Mouse (Mus musculus) forebrain, embryonic 11.5 days (tissue): Measurements from ENCODE around the gene Adamts17. TPM values are rescaled to one million over a fixed set of nuclear protein-coding genes. Genes with fewer than 3 reads are reported as not detected.

Source experiments
- ATAC-seq: fragments of 200-750 bp; cut with Nextera tagmentation; replicated peaks from 2 replicates; pipeline ENCODE4 v1.8.0; 2017; ENCODE audit warnings: moderate TSS enrichment; ENCODE audit not compliant: low FRiP score
- DNase-seq: peaks from one replicate; pipeline ENCODE4 v3.0.0-alpha.2; 2017; ENCODE audit warnings: low spot score
- H3K27ac ChIP-seq: fragments of 300-500 bp; sonication (generic); 2 replicates; pipeline ENCODE4 v1.5.1; 2014; ENCODE audit warnings: low read depth, low read length
- H3K27me3 ChIP-seq: fragments of 300-500 bp; sonication (generic); 2 replicates; pipeline ENCODE4 v1.6.1; 2014; ENCODE audit warnings: mild to moderate bottlenecking, low read length, mixed read lengths; ENCODE audit not compliant: control insufficient read depth, insufficient read depth
- H3K36me3 ChIP-seq: fragments of 300-500 bp; sonication (generic); 2 replicates; pipeline ENCODE4 v1.6.1; 2014; ENCODE audit warnings: mild to moderate bottlenecking, low read length, moderate library complexity, mixed read lengths; ENCODE audit not compliant: control insufficient read depth, insufficient read depth
- H3K4me1 ChIP-seq: fragments of 300-500 bp; sonication (generic); replicated peaks from 2 replicates; pipeline ENCODE4 v1.6.1; 2014; ENCODE audit warnings: low read length, mixed read lengths; ENCODE audit not compliant: control insufficient read depth, insufficient read depth
- H3K4me2 ChIP-seq: fragments of 300-500 bp; sonication (generic); 2 replicates; pipeline ENCODE4 v1.6.1; 2014; ENCODE audit warnings: low read depth, mild to moderate bottlenecking, low read length, moderate library complexity, mixed read lengths; ENCODE audit not compliant: severe bottlenecking
- H3K4me3 ChIP-seq: fragments of 300-500 bp; sonication (generic); 2 replicates; pipeline ENCODE4 v1.5.1; 2014; ENCODE audit warnings: low read depth, low read length
- H3K9ac ChIP-seq: fragments of 300-500 bp; sonication (generic); 2 replicates; pipeline ENCODE4 v1.6.1; 2014; ENCODE audit warnings: low read length
- H3K9me3 ChIP-seq: fragments of 300-500 bp; sonication (generic); 2 replicates; pipeline ENCODE4 v1.6.1; 2016; ENCODE audit warnings: low read length, mixed read lengths; ENCODE audit not compliant: control insufficient read depth
- WGBS: fragments of 180-500 bp; shearing (Covaris S2); extraction: QIAGEN DNeasy Blood & Tissue Kit; methylation state at CpG from one replicate; pipeline ENCODE4 v1.1.7; 2014; 5-methylcytosine and 5-hydroxymethylcytosine counted together
- polyA plus RNA-seq: library from polyadenylated mRNA; unstranded; fragments of >200 nt; fragmentation: Nextera tagmentation; extraction: Ambion mirVana; gene quantifications from 2 replicates; pipeline ENCODE4 v1.2.1, GENCODE M21; 2014

Adamts17 gene
- polyA plus RNA-seq, 1 experiment from 2014 or later: 0.72 TPM

DNA sequence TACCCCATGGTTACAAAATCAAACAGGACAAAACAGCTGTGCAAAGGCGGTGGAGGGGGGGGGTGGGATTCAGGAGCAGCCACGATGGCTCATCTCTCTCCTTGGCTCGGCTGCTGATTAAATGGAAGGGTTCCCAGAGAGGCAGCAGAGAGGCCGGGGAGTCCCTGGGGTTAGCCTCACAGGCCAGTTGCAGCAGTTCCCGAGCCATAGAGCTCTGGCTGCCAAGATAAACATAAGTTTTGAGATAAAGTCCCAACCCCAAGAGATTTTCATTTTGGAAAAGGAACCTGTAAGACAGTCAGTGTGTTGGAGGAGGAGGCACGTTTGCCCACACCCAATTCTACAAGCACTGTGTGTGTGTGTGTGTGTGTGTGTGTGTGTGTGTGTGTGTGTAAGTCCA, 89.7 kb downstream of the Adamts17 start:
- Histone ChIP-seq H3K4me1 (no peaks in the 10 kb centered on the region), H3K4me3 (no peak overlapping the region), H3K27me3 (no peaks in the 10 kb centered on the region), H3K36me3 (no peaks in the 10 kb centered on the region), H3K9me3 (no peaks in the 10 kb centered on the region), H3K4me2 (no peak overlapping the region), H3K27ac (no peak overlapping the region), H3K9ac (no peak overlapping the region)
- DNase-seq (no peak), ATAC-seq (no peak)
- 66% methylated on average over 6 of the region's 6 CpGs for WGBS

GRCm38 (mm10) chr7:66931291-66931690, 91.8 kb downstream of the Adamts17 start:
- Histone ChIP-seq H3K9ac (no peak overlapping the region), H3K27ac (no peak overlapping the region), H3K9me3 (no peaks in the 10 kb centered on the region), H3K36me3 (no peaks in the 10 kb centered on the region), H3K4me1 (no peaks in the 10 kb centered on the region), H3K4me2 (no peak overlapping the region), H3K4me3 (no peak overlapping the region), H3K27me3 (no peaks in the 10 kb centered on the region)
- DNase-seq (no peak), ATAC-seq (no peak)
- 94% methylated on average over 1 of the region's 1 CpGs for WGBS

GRCm38 (mm10) chr7:66933251-66933650, 93.7 kb downstream of the Adamts17 start:
- Histone ChIP-seq H3K36me3 (no peaks in the 10 kb centered on the region), H3K27me3 (no peaks in the 10 kb centered on the region), H3K4me2 (no peak overlapping the region), H3K4me3 (no peak overlapping the region), H3K4me1 (no peaks in the 10 kb centered on the region), H3K9ac (no peak overlapping the region), H3K9me3 (no peaks in the 10 kb centered on the region), H3K27ac (no peak overlapping the region)
- WGBS: 51% methylated on average over 4 of the region's 4 CpGs
- no peak for DNase-seq
- ATAC-seq: no peak

GRCm38 (mm10) chr7:66934062-66934461, 94.5 kb downstream of the Adamts17 start:
- ATAC-seq: no peak
- 54% methylated on average over 6 of the region's 6 CpGs for WGBS
- Histone ChIP-seq H3K4me2 (no peak overlapping the region), H3K27me3 (no peaks in the 10 kb centered on the region), H3K9ac (no peak overlapping the region), H3K4me1 (no peaks in the 10 kb centered on the region), H3K27ac (no peak overlapping the region), H3K36me3 (no peaks in the 10 kb centered on the region), H3K9me3 (no peaks in the 10 kb centered on the region), H3K4me3 (no peak overlapping the region)
- DNase-seq: peak; percentile 46

DNA sequence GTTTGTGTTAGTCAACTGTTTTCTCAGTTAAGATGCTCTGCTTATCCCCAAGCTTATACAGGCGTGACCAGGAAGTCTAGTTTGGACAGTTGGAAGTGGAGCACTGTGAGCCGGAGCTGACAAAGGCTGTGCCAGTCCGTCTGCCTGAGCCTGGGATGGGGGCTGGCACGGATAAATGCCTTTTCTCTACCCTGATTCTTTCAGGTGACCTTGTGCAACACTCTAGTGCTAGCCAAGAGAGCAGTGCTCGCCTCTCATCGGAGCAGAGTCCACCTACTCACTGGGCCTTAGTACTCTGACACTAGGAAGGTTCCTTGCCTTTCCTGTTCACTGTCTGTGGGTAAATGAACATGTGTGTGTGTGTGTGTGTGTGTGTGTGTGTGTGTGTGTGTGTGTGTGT, 95.5 kb downstream of the Adamts17 start:
- H3K9me3 ChIP-seq: no peaks in the 10 kb centered on the region
- H3K27me3 ChIP-seq: no peaks in the 10 kb centered on the region
- H3K9ac ChIP-seq: no peak overlapping the region
- H3K4me3 ChIP-seq: no peak overlapping the region
- ATAC-seq (no peak), DNase-seq (no peak)
- H3K4me2 ChIP-seq: no peak overlapping the region
- no peaks in the 10 kb centered on the region for H3K36me3 ChIP-seq
- no peaks in the 10 kb centered on the region for H3K4me1 ChIP-seq
- no peak overlapping the region for H3K27ac ChIP-seq
- WGBS: 87% methylated on average over 6 of the region's 6 CpGs

GRCm38 (mm10) chr7:66936042-66936755, 96.7 kb downstream of the Adamts17 start:
- no peak overlapping the region for H3K4me3 ChIP-seq
- no peaks in the 10 kb centered on the region for H3K9me3 ChIP-seq
- ATAC-seq (no peak), DNase-seq (peak; percentile 36)
- 82% methylated on average over 8 of the region's 8 CpGs for WGBS
- no peaks in the 10 kb centered on the region for H3K36me3 ChIP-seq
- H3K9ac ChIP-seq: no peak overlapping the region
- no peaks in the 10 kb centered on the region for H3K4me1 ChIP-seq
- H3K27ac ChIP-seq: no peak overlapping the region
- H3K27me3 ChIP-seq: no peaks in the 10 kb centered on the region
- H3K4me2 ChIP-seq: no peak overlapping the region

DNA sequence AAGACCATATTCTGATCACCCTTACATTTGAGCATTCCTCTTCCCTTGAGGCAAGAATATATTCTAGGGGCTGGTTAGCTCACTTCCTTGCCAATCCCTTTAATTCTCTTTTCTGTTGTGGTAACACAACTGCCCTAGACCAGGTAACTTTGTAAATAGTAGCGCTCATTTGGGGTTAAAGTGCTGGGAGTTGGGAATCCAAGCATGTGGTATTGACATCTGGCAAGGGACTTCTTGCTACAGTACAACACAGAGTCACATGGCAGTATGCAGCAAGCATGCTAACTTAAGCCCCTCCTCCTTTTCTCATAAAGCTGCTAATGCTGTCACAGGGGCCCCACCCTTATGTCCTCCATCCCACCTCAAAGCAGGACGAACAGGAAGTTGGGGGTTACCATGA, 97.4 kb downstream of the Adamts17 start:
- H3K9me3 ChIP-seq: no peaks in the 10 kb centered on the region
- WGBS: 79% methylated on average over 2 of the region's 2 CpGs
- H3K27me3 ChIP-seq: no peaks in the 10 kb centered on the region
- no peak overlapping the region for H3K27ac ChIP-seq
- H3K9ac ChIP-seq: no peak overlapping the region
- H3K4me1 ChIP-seq: no peaks in the 10 kb centered on the region
- DNase-seq (peak; percentile 41), ATAC-seq (no peak)
- no peaks in the 10 kb centered on the region for H3K36me3 ChIP-seq
- H3K4me2 ChIP-seq: no peak overlapping the region
- H3K4me3 ChIP-seq: no peak overlapping the region

DNA sequence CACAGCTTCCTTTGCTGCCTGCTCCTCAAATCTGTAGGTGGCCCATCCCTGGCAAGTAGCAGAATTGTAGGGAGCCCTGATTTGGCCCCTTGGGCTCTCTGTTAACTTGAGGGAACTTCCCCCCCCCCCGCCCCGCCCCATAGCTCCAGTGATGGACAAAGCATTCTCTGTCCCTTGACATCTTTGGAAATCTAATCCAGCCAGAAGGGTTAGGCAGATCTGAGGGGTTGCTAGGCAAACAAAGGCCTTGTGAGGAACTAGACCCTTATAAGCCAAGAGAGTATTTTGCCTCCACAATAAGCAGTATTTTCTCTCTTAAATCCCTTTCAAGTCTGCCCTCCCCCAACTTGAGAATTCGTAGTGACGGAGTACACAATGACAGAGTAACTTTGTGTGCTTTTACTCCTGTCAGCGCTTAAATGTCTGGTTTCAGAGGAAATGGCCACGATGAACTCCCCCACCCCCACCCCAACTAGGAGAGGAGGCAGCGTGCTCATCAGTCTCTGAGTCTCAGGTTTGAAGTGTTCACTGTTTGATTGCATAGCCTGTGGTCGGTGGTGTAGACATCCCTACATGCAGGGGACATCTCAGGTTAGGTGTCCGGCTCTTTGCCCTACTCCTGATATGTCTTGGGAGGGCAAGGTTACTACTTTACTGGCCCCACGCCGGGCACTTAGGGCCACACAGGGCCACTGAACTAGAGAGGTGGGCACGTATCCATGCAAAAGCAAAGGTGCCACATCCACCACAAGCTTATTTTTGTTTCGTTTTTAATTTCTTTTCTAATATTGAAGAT, 99.7 kb downstream of the Adamts17 start:
- H3K9ac ChIP-seq: no peak overlapping the region
- no peak for ATAC-seq
- H3K4me3 ChIP-seq: no peak overlapping the region
- no peak overlapping the region for H3K4me2 ChIP-seq
- no peaks in the 10 kb centered on the region for H3K4me1 ChIP-seq
- H3K27ac ChIP-seq: no peak overlapping the region
- no peaks in the 10 kb centered on the region for H3K27me3 ChIP-seq
- H3K36me3 ChIP-seq: no peaks in the 10 kb centered on the region
- 56% methylated on average over 13 of the region's 13 CpGs for WGBS
- no peaks in the 10 kb centered on the region for H3K9me3 ChIP-seq
- DNase-seq: no peak

- ATAC-seq: no peak
These were observed 101.2 kb downstream of the Adamts17 start for GRCm38 (mm10) chr7:66940761-66941160.

More at GRCm38 (mm10) chr7:66940761-66941160, 101.2 kb downstream of the Adamts17 start:
- no peaks in the 10 kb centered on the region for H3K36me3 ChIP-seq
- H3K9ac ChIP-seq: no peak overlapping the region
- H3K9me3 ChIP-seq: no peaks in the 10 kb centered on the region
- H3K4me1 ChIP-seq: no peaks in the 10 kb centered on the region
- H3K4me3 ChIP-seq: no peak overlapping the region
- H3K27ac ChIP-seq: no peak overlapping the region
- WGBS: 77% methylated on average over 4 of the region's 4 CpGs
- DNase-seq: no peak
- H3K27me3 ChIP-seq: no peaks in the 10 kb centered on the region
- no peak overlapping the region for H3K4me2 ChIP-seq
